Mouse (Mus musculus): ENCODE results near the gene Cactin. TPM values are rescaled to one million over a fixed set of nuclear protein-coding genes. Genes with fewer than 3 reads are reported as not detected.

Gene Cactin
- polyA plus RNA-seq, 1 experiment from 2014 or later: 35.9 TPM

- 81% methylated on average over 9 of the region's 9 CpGs for WGBS
- H3K36me3 ChIP-seq (ENCODE audit: control insufficient read depth, insufficient read depth, low read length): peaks cover 5% of the 10 kb centered on the region; the same call in 1 of the 2 replicates
- H3K27ac ChIP-seq (replicated peaks; ENCODE audit: low read depth, low read length): no peak overlapping the region
- H3K27me3 ChIP-seq (ENCODE audit: control insufficient read depth, insufficient read depth, low read length): no peaks in the 10 kb centered on the region
- no peaks in the 10 kb centered on the region for H3K4me1 ChIP-seq (ENCODE audit: control insufficient read depth, insufficient read depth, low read length)
- no peak for DNase-seq (ENCODE audit: low spot score)
- H3K4me2 ChIP-seq (ENCODE audit: low read depth, severe bottlenecking): no peak overlapping the region
- H3K9ac ChIP-seq (ENCODE audit: low read length): no peak overlapping the region
- no peaks in the 10 kb centered on the region for H3K9me3 ChIP-seq (ENCODE audit: control insufficient read depth, low read length)
- H3K4me3 ChIP-seq (ENCODE audit: low read depth, low read length): no peak overlapping the region
- ATAC-seq (ENCODE audit: insufficient number of reproducible peaks, low FRiP score, low TSS enrichment, low read depth): no peak
Observed at GRCm38 (mm10) chr10:81301321-81301720, 19.6 kb upstream of the Cactin start.

GRCm38 (mm10) chr10:81302288-81302687, 18.6 kb upstream of the Cactin start:
- no peak for DNase-seq (ENCODE audit: low spot score)
- Histone ChIP-seq H3K9ac (ENCODE audit: low read length) (no peak overlapping the region), H3K27ac (replicated peaks; ENCODE audit: low read depth, low read length) (0 out of 2 replicates have a peak overlapping the region, but pooled peaks have one; percentile 21), H3K27me3 (ENCODE audit: control insufficient read depth, insufficient read depth, low read length) (no peaks in the 10 kb centered on the region), H3K4me3 (ENCODE audit: low read depth, low read length) (no peak overlapping the region), H3K4me1 (ENCODE audit: control insufficient read depth, insufficient read depth, low read length) (no peaks in the 10 kb centered on the region), H3K9me3 (ENCODE audit: control insufficient read depth, low read length) (no peaks in the 10 kb centered on the region), H3K36me3 (ENCODE audit: control insufficient read depth, insufficient read depth, low read length) (peaks cover 9% of the 10 kb centered on the region), H3K4me2 (ENCODE audit: low read depth, severe bottlenecking) (no peak overlapping the region)
- 84% methylated on average over 4 of the region's 4 CpGs for WGBS
- ATAC-seq (ENCODE audit: insufficient number of reproducible peaks, low FRiP score, low TSS enrichment, low read depth): no peak

- WGBS: 76% methylated on average over 14 of the region's 14 CpGs
Observed at GRCm38 (mm10) chr10:81302781-81303218, 18.1 kb upstream of the Cactin start.

GRCm38 (mm10) chr10:81303258-81303657, 17.6 kb upstream of the Cactin start:
- H3K27me3 ChIP-seq (ENCODE audit: control insufficient read depth, insufficient read depth, low read length): no peaks in the 10 kb centered on the region
- H3K9ac ChIP-seq (ENCODE audit: low read length): 0 out of 2 replicates have a peak overlapping the region, but pooled peaks have one; percentile 12
- H3K36me3 ChIP-seq (ENCODE audit: control insufficient read depth, insufficient read depth, low read length): peaks cover 18% of the 10 kb centered on the region
- no peak for DNase-seq (ENCODE audit: low spot score)
- no peaks in the 10 kb centered on the region for H3K4me1 ChIP-seq (ENCODE audit: control insufficient read depth, insufficient read depth, low read length)
- H3K27ac ChIP-seq (replicated peaks; ENCODE audit: low read depth, low read length): no peak overlapping the region
- H3K4me2 ChIP-seq (ENCODE audit: low read depth, severe bottlenecking): 0 out of 2 replicates have a peak overlapping the region, but pooled peaks have one; percentile 8
- 71% methylated on average over 10 of the region's 10 CpGs for WGBS
- H3K4me3 ChIP-seq (ENCODE audit: low read depth, low read length): no peak overlapping the region
- ATAC-seq (ENCODE audit: insufficient number of reproducible peaks, low FRiP score, low TSS enrichment, low read depth): no peak
- H3K9me3 ChIP-seq (ENCODE audit: control insufficient read depth, low read length): 0 out of 2 replicates have a peak, but pooled peaks cover 2% of the 10 kb centered on the region

More at GRCm38 (mm10) chr10:81302781-81303218, 18.1 kb upstream of the Cactin start:
- Histone ChIP-seq H3K27me3 (ENCODE audit: control insufficient read depth, insufficient read depth, low read length) (no peaks in the 10 kb centered on the region), H3K9me3 (ENCODE audit: control insufficient read depth, low read length) (0 out of 2 replicates have a peak, but pooled peaks cover 2% of the 10 kb centered on the region), H3K4me2 (ENCODE audit: low read depth, severe bottlenecking) (0 out of 2 replicates have a peak overlapping the region, but pooled peaks have one; percentile 8), H3K4me3 (ENCODE audit: low read depth, low read length) (no peak overlapping the region), H3K36me3 (ENCODE audit: control insufficient read depth, insufficient read depth, low read length) (peaks cover 14% of the 10 kb centered on the region), H3K9ac (ENCODE audit: low read length) (no peak overlapping the region), H3K27ac (replicated peaks; ENCODE audit: low read depth, low read length) (no peak overlapping the region), H3K4me1 (ENCODE audit: control insufficient read depth, insufficient read depth, low read length) (no peaks in the 10 kb centered on the region)
- ATAC-seq (ENCODE audit: insufficient number of reproducible peaks, low FRiP score, low TSS enrichment, low read depth) (no peak), DNase-seq (ENCODE audit: low spot score) (no peak)

- 0 out of 2 replicates have a peak, but pooled peaks cover 2% of the 10 kb centered on the region for H3K9me3 ChIP-seq (ENCODE audit: control insufficient read depth, low read length)
- 80% methylated on average over 7 of the region's 7 CpGs for WGBS
- no peak overlapping the region for H3K4me2 ChIP-seq (ENCODE audit: low read depth, severe bottlenecking)
- H3K27me3 ChIP-seq (ENCODE audit: control insufficient read depth, insufficient read depth, low read length): no peaks in the 10 kb centered on the region
- no peak overlapping the region for H3K27ac ChIP-seq (replicated peaks; ENCODE audit: low read depth, low read length)
- ATAC-seq (ENCODE audit: insufficient number of reproducible peaks, low FRiP score, low TSS enrichment, low read depth) (no peak), DNase-seq (ENCODE audit: low spot score) (no peak)
- peaks cover 19% of the 10 kb centered on the region for H3K36me3 ChIP-seq (ENCODE audit: control insufficient read depth, insufficient read depth, low read length)
- 0 out of 2 replicates have a peak overlapping the region, but pooled peaks have one; percentile 12 for H3K9ac ChIP-seq (ENCODE audit: low read length)
- no peak overlapping the region for H3K4me3 ChIP-seq (ENCODE audit: low read depth, low read length)
- no peaks in the 10 kb centered on the region for H3K4me1 ChIP-seq (ENCODE audit: control insufficient read depth, insufficient read depth, low read length)
Observed at GRCm38 (mm10) chr10:81303761-81304160, 17.1 kb upstream of the Cactin start.

- H3K9ac ChIP-seq (ENCODE audit: low read length): no peak overlapping the region
- H3K36me3 ChIP-seq (ENCODE audit: control insufficient read depth, insufficient read depth, low read length): peaks cover 28% of the 10 kb centered on the region
- H3K27ac ChIP-seq (replicated peaks; ENCODE audit: low read depth, low read length): no peak overlapping the region
- H3K4me1 ChIP-seq (ENCODE audit: control insufficient read depth, insufficient read depth, low read length): no peaks in the 10 kb centered on the region
- H3K27me3 ChIP-seq (ENCODE audit: control insufficient read depth, insufficient read depth, low read length): no peaks in the 10 kb centered on the region
- no peak overlapping the region for H3K4me2 ChIP-seq (ENCODE audit: low read depth, severe bottlenecking)
- H3K4me3 ChIP-seq (ENCODE audit: low read depth, low read length): no peak overlapping the region
- 36% methylated on average over 7 of the region's 9 CpGs for WGBS
- ATAC-seq (ENCODE audit: insufficient number of reproducible peaks, low FRiP score, low TSS enrichment, low read depth): no peak
- H3K9me3 ChIP-seq (ENCODE audit: control insufficient read depth, low read length): 0 out of 2 replicates have a peak, but pooled peaks cover 2% of the 10 kb centered on the region
- peak; percentile 69 for DNase-seq (ENCODE audit: low spot score)
Observed at GRCm38 (mm10) chr10:81304597-81305238, 16.2 kb upstream of the Cactin start.

- Histone ChIP-seq H3K4me1 (ENCODE audit: control insufficient read depth, insufficient read depth, low read length) (no peaks in the 10 kb centered on the region), H3K36me3 (ENCODE audit: control insufficient read depth, insufficient read depth, low read length) (peaks cover 33% of the 10 kb centered on the region), H3K4me3 (ENCODE audit: low read depth, low read length) (no peak overlapping the region), H3K27ac (replicated peaks; ENCODE audit: low read depth, low read length) (no peak overlapping the region), H3K4me2 (ENCODE audit: low read depth, severe bottlenecking) (no peak overlapping the region), H3K9me3 (ENCODE audit: control insufficient read depth, low read length) (0 out of 2 replicates have a peak, but pooled peaks cover 2% of the 10 kb centered on the region), H3K9ac (ENCODE audit: low read length) (no peak overlapping the region), H3K27me3 (ENCODE audit: control insufficient read depth, insufficient read depth, low read length) (no peaks in the 10 kb centered on the region)
- DNase-seq (ENCODE audit: low spot score) (no peak), ATAC-seq (ENCODE audit: insufficient number of reproducible peaks, low FRiP score, low TSS enrichment, low read depth) (no peak)
- 94% methylated on average over 14 of the region's 14 CpGs for WGBS
Observed at GRCm38 (mm10) chr10:81305663-81306062, 15.2 kb upstream of the Cactin start.

- peaks cover 38% of the 10 kb centered on the region for H3K36me3 ChIP-seq (ENCODE audit: control insufficient read depth, insufficient read depth, low read length)
- WGBS: 95% methylated on average over 12 of the region's 12 CpGs
- no peaks in the 10 kb centered on the region for H3K4me1 ChIP-seq (ENCODE audit: control insufficient read depth, insufficient read depth, low read length)
Observed at GRCm38 (mm10) chr10:81306173-81306668, 14.7 kb upstream of the Cactin start.

More at GRCm38 (mm10) chr10:81306173-81306668, 14.7 kb upstream of the Cactin start:
- H3K4me2 ChIP-seq (ENCODE audit: low read depth, severe bottlenecking): no peak overlapping the region
- H3K9me3 ChIP-seq (ENCODE audit: control insufficient read depth, low read length): 0 out of 2 replicates have a peak, but pooled peaks cover 2% of the 10 kb centered on the region
- no peaks in the 10 kb centered on the region for H3K27me3 ChIP-seq (ENCODE audit: control insufficient read depth, insufficient read depth, low read length)
- DNase-seq (ENCODE audit: low spot score): no peak
- H3K9ac ChIP-seq (ENCODE audit: low read length): no peak overlapping the region
- no peak overlapping the region for H3K4me3 ChIP-seq (ENCODE audit: low read depth, low read length)
- no peak for ATAC-seq (ENCODE audit: insufficient number of reproducible peaks, low FRiP score, low TSS enrichment, low read depth)
- H3K27ac ChIP-seq (replicated peaks; ENCODE audit: low read depth, low read length): no peak overlapping the region
